Mouse (Mus musculus) neural tube, embryonic 14.5 days (tissue): ENCODE data around the gene Mylpf. TPM values are rescaled to one million over a fixed set of nuclear protein-coding genes. Genes with fewer than 3 reads are reported as not detected.

Experiments
- ATAC-seq: fragments of 200-750 bp; cut with Nextera tagmentation; 2 replicates; pipeline ENCODE4 v1.8.0; 2017; ENCODE audit warnings: low read depth, mild to moderate bottlenecking, moderate TSS enrichment, moderate library complexity
- H3K27ac ChIP-seq: fragments of 300-500 bp; sonication (generic); 2 replicates; pipeline ENCODE4 v1.5.1; 2014; ENCODE audit warnings: low read depth, mild to moderate bottlenecking, control low read depth, low read length, moderate library complexity, mixed read lengths
- H3K27me3 ChIP-seq: fragments of 300-500 bp; sonication (generic); 2 replicates; pipeline ENCODE4 v1.6.1; 2014; ENCODE audit warnings: low read length; ENCODE audit not compliant: control insufficient read depth, insufficient read depth
- H3K36me3 ChIP-seq: fragments of 300-500 bp; sonication (generic); 2 replicates; pipeline ENCODE4 v1.6.1; 2014; ENCODE audit warnings: low read length, mixed read lengths; ENCODE audit not compliant: control insufficient read depth, insufficient read depth
- H3K4me1 ChIP-seq: fragments of 300-500 bp; sonication (generic); 2 replicates; pipeline ENCODE4 v1.6.1; 2014; ENCODE audit warnings: low read length; ENCODE audit not compliant: control insufficient read depth, insufficient read depth
- H3K4me2 ChIP-seq: fragments of 300-500 bp; sonication (generic); 2 replicates; pipeline ENCODE4 v1.6.1; 2014; ENCODE audit warnings: mild to moderate bottlenecking, low read depth, low read length, control low read depth
- H3K4me3 ChIP-seq: fragments of 300-500 bp; sonication (generic); 2 replicates; pipeline ENCODE4 v1.5.1; 2014; ENCODE audit warnings: low read depth, low read length, control low read depth, mixed read lengths
- H3K9ac ChIP-seq: fragments of 300-500 bp; sonication (generic); replicated peaks from 2 replicates; pipeline ENCODE4 v1.6.1; 2014; ENCODE audit warnings: low read depth, mild to moderate bottlenecking, control low read depth, low read length, mixed read lengths
- H3K9me3 ChIP-seq: fragments of 300-500 bp; sonication (generic); 2 replicates; pipeline ENCODE4 v1.6.1; 2016; ENCODE audit warnings: low read length; ENCODE audit not compliant: control insufficient read depth
- WGBS: fragments of 180-500 bp; shearing (Covaris S2); extraction: QIAGEN DNeasy Blood & Tissue Kit; methylation state at CpG from one replicate; pipeline ENCODE4 v1.1.7; 2014; 5-methylcytosine and 5-hydroxymethylcytosine counted together
- polyA plus RNA-seq: library from polyadenylated mRNA; unstranded; fragments of >200 nt; fragmentation: Nextera tagmentation; extraction: Ambion mirVana; gene quantifications from 2 replicates; pipeline ENCODE4 v1.2.1, GENCODE M21; 2014

The Mylpf gene
- polyA plus RNA-seq, 1 experiment from 2014 or later, result 12.5 TPM

DNA sequence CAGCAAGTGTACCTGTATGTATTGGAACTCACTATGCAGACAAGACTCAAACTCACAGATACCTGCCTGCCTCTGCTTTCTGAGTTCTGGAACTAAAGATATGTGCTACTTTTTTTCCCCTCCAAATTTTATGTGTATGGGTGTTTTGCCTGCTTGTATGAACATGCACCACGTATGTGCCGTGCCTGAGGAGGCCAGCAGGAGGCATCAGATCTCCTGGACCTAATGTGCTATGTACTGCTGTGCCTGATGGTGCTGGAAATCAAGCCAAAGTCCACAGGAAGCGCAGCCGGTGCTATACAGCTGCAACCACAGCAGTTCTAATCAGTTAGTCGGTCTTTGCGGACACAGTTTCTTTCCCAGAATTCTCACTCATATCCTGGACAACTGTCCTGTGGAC lies 24.9 kb upstream of the Mylpf start:
- WGBS, result 76% methylated on average over 6 of the region's 6 CpGs
- no peak for ATAC-seq

GRCm38 (mm10) chr7:127184720-127185119 lies 24.0 kb upstream of the Mylpf start:
- H3K4me3 ChIP-seq, result no peak overlapping the region
- no peaks in the 10 kb centered on the region for H3K9me3 ChIP-seq
- no peaks in the 10 kb centered on the region for H3K4me1 ChIP-seq
- H3K36me3 ChIP-seq, result no peaks in the 10 kb centered on the region
- H3K9ac ChIP-seq, result no peak overlapping the region
- no peak for ATAC-seq
- no peaks in the 10 kb centered on the region for H3K27me3 ChIP-seq
- no peak overlapping the region for H3K4me2 ChIP-seq
- no peak overlapping the region for H3K27ac ChIP-seq
- 77% methylated on average over 1 of the region's 1 CpGs for WGBS

More for the DNA sequence above, 24.9 kb upstream of the Mylpf start:
- no peaks in the 10 kb centered on the region for H3K4me1 ChIP-seq
- H3K4me3 ChIP-seq, result no peak overlapping the region
- no peaks in the 10 kb centered on the region for H3K27me3 ChIP-seq
- no peak overlapping the region for H3K4me2 ChIP-seq
- no peaks in the 10 kb centered on the region for H3K9me3 ChIP-seq
- no peak overlapping the region for H3K9ac ChIP-seq
- no peak overlapping the region for H3K27ac ChIP-seq
- H3K36me3 ChIP-seq, result no peaks in the 10 kb centered on the region

DNA sequence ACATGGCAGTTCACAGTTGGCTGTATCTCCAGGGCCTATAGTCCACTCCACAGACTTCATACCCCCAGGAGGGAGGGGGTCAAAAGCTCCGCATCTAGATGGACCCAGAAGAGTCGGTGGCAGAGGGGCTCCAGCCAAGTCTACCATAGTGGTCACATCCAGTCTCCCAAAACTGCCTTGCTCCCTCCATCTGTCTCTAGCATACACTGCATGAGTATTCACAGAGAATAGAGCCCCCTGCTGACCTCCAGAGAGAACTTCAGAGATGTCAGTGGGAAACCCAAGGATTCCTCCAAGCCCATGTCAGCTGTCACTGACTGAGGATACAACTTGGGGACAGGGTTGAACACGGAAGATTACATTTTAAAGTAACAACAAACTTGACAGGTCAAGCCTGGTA lies 23.1 kb upstream of the Mylpf start:
- no peaks in the 10 kb centered on the region for H3K27me3 ChIP-seq
- no peaks in the 10 kb centered on the region for H3K36me3 ChIP-seq
- 82% methylated on average over 3 of the region's 3 CpGs for WGBS
- H3K4me2 ChIP-seq, result no peak overlapping the region
- no peak overlapping the region for H3K27ac ChIP-seq
- H3K4me3 ChIP-seq, result no peak overlapping the region
- H3K9ac ChIP-seq, result no peak overlapping the region
- ATAC-seq, result no peak
- no peaks in the 10 kb centered on the region for H3K9me3 ChIP-seq
- no peaks in the 10 kb centered on the region for H3K4me1 ChIP-seq

GRCm38 (mm10) chr7:127187351-127187750 lies 21.3 kb upstream of the Mylpf start:
- 77% methylated on average over 9 of the region's 10 CpGs for WGBS
- no peak for ATAC-seq
- H3K4me2 ChIP-seq, result no peak overlapping the region
- H3K27ac ChIP-seq, result no peak overlapping the region
- no peaks in the 10 kb centered on the region for H3K9me3 ChIP-seq
- H3K27me3 ChIP-seq, result no peaks in the 10 kb centered on the region
- H3K4me3 ChIP-seq, result no peak overlapping the region
- no peak overlapping the region for H3K9ac ChIP-seq
- no peaks in the 10 kb centered on the region for H3K4me1 ChIP-seq
- peaks cover 12% of the 10 kb centered on the region; the same call in 1 of the 2 replicates for H3K36me3 ChIP-seq

DNA sequence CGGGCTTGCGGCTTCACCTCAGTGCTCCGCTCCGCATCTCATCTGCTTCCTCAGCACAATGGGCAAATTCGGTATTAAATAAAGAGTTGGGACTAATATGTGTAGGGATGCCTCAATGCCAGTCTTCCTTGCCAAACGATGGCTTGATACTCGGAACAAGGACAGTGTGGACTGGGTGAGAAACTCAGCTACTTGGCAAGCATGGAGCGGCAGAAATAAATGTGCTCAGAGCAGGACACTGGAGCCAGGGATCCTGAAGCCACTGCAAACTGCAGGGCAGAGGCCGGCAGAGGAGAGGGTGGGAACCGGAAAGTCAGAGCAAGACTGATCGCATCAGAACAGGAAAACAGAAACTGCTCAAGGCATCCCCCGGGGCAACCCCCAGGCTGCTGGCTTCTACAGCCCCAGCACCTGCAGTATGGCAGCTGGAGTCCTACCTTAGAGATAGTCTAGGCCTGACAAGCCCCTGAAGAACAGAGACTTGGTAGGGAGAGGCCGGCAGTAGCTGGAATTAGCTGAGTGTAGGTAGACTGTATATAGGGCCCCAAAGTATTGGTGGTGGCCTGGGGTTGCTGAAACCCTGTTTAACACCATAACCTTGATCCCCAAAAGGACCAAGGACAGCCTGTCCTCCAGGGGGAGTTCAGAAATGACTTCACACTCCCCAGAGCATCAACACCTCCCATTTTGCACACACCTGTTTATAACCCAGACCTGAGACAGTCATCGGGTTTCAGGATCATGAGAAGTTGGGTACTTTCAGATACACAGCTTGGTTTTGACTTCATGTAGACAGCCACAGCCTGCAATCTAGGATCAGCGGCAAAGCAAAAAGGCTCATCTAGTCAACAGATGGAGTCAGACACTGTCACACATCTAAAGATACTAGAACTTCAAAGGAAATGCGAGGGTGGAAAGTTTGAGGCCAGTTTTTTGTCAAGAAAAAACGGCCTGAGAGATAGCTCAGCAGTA lies 20.1 kb upstream of the Mylpf start:
- H3K27me3 ChIP-seq, result no peaks in the 10 kb centered on the region
- no peak overlapping the region for H3K27ac ChIP-seq
- ATAC-seq, result no peak
- no peak overlapping the region for H3K9ac ChIP-seq
- no peak overlapping the region for H3K4me3 ChIP-seq
- no peaks in the 10 kb centered on the region for H3K4me1 ChIP-seq
- 82% methylated on average over 17 of the region's 17 CpGs for WGBS
- no peaks in the 10 kb centered on the region for H3K9me3 ChIP-seq
- peaks cover 25% of the 10 kb centered on the region for H3K36me3 ChIP-seq
- H3K4me2 ChIP-seq, result no peak overlapping the region

GRCm38 (mm10) chr7:127190672-127191071 lies 18.0 kb upstream of the Mylpf start:
- 76% methylated on average over 6 of the region's 6 CpGs for WGBS
- H3K4me3 ChIP-seq, result no peak overlapping the region
- ATAC-seq, result no peak
- H3K9me3 ChIP-seq, result no peaks in the 10 kb centered on the region
- peaks cover 12% of the 10 kb centered on the region for H3K4me1 ChIP-seq
- H3K27me3 ChIP-seq, result no peaks in the 10 kb centered on the region
- no peak overlapping the region for H3K27ac ChIP-seq
- peaks cover 31% of the 10 kb centered on the region for H3K36me3 ChIP-seq
- H3K9ac ChIP-seq, result no peak overlapping the region
- no peak overlapping the region for H3K4me2 ChIP-seq

GRCm38 (mm10) chr7:127192989-127193388 lies 15.7 kb upstream of the Mylpf start:
- Histone ChIP-seq H3K4me2 (no peak overlapping the region), H3K27me3 (no peaks in the 10 kb centered on the region), H3K4me1 (peaks cover 16% of the 10 kb centered on the region), H3K36me3 (peaks cover 43% of the 10 kb centered on the region), H3K4me3 (no peak overlapping the region), H3K9ac (no peak overlapping the region), H3K27ac (no peak overlapping the region), H3K9me3 (no peaks in the 10 kb centered on the region)
- 96% methylated on average over 5 of the region's 5 CpGs for WGBS
- no peak for ATAC-seq

DNA sequence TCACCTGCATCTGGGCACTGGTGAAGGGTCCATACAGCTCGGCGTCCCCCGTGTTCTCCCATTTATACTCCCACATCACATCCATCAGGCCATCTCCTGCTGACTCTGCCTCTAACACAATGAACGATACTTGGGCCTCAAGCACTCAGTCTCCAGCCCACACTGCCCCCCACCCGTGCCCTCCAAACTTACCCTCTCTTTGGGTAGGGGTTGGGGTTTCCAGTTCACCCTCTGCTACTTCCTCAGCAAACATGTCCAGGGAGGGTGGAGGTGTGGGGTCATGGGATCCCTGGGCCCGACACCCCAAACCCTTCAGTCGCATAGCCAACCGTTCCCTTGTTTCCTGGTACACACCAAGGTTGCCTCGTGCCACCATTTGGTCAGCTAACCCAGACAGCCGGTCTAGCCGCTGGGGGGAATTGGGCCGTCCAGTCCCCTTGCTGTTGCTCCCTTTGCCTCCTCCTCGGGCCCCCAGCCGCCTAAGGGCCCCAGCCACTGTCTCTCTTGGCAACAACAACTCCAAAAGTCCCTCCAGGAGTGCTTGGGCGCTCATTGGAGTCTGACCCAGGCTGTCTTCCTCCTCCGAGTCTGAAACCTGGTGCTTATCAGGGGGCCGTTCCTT lies 14.6 kb upstream of the Mylpf start:
- H3K36me3 ChIP-seq, result peaks cover 54% of the 10 kb centered on the region
- 95% methylated on average over 17 of the region's 17 CpGs for WGBS
- H3K27me3 ChIP-seq, result no peaks in the 10 kb centered on the region
- H3K9ac ChIP-seq, result no peak overlapping the region
- no peak overlapping the region; the same call in 1 of the 2 replicates for H3K4me3 ChIP-seq
- no peak overlapping the region for H3K27ac ChIP-seq
- H3K9me3 ChIP-seq, result no peaks in the 10 kb centered on the region
- peak overlapping the region; percentile 88; the same call in 1 of the 2 replicates for H3K4me2 ChIP-seq
- no peak for ATAC-seq
- H3K4me1 ChIP-seq, result peaks cover 16% of the 10 kb centered on the region

DNA sequence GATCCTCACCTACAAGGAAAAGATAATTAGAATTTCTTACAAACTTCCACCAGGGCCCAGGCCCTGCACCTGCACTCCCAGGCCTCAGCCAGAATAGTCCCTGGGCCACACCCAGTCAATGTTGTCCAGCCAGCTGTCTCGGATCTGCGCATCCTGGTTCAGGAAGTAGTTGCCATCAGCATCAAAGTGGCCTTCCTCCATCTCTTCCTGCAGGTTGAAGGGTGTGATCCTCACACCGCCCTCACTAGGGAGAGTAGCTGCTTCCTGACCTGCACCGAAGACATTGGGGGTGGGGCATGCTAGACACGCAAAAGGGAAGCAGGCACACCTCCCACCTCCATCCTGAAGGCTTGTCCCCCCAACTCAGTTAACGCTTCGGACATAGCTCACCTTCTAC lies 14.1 kb upstream of the Mylpf start:
- ATAC-seq, result no peak
- Histone ChIP-seq H3K9me3 (no peaks in the 10 kb centered on the region), H3K4me2 (peak overlapping the region; percentile 88), H3K4me3 (peak overlapping the region; percentile 62), H3K27me3 (no peaks in the 10 kb centered on the region), H3K4me1 (peaks cover 16% of the 10 kb centered on the region), H3K9ac (peak overlapping the region; percentile 69), H3K27ac (peak overlapping the region; percentile 85; the same call in 1 of the 2 replicates), H3K36me3 (peaks cover 59% of the 10 kb centered on the region)
- WGBS, result 90% methylated on average over 6 of the region's 7 CpGs
